Mouse (Mus musculus) kidney, postnatal 10 days (tissue): Measurements from ENCODE around the gene Enox1.

Experiments used
- DNase-seq: peaks from one replicate; pipeline ENCODE4 v3.0.0; 2021; ENCODE audit warnings: mixed read lengths

Gene Enox1

DNA sequence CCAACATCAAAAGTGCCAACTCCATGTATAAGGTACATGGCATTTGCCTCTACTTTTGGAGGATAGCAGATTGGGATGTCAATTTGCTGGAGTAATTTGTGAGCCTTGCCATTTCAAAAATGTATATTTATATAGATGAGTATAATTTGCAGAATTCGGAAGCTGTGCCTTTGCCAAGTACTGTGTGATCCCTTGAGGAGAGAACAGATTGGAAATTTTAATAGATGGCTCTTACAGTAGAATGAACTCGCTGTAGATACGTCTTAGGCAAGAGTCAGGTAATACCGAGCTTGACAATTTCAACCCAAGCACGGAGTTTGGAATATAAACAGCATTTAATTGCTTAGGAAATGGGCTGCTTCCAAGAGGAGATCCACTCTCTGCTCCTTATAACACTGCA is 427.9 kb downstream of the Enox1 start:
- DNase-seq = no peak

DNA sequence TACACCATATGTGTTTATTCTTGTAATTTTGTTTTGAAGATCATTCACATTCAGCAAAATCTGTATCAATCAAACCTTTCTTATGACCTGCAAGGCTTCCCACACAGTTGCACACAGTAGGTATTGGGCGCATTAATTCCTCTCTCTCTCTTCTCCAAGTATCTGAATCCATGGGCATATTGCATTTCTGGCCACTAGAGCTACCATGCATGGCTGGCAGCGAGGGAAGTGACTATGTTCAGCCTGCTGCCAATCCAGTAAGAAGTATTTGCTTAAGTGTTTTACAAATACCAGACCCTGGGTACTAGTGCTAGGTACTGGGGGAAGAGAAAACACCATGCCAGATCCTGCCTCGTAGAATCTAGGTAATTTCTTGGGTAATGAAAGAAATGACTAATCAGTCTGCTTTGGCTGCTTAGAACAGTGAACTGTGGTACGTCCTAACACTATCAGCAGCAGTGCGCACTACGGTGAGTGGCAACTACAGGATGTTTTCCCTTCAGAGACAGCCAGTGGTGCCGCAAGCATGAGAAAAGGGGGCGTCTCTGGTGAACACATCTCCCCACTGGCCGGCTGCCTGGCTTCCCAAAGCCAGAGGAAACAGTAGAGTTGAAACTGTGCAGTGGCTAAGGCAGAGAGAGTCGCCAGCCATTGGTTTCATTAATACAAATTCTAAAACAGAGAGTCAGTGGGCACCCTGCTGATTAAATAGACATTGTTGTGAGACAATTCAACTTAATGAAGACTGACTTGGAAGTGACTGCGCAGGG is 428.7 kb downstream of the Enox1 start:
- DNase-seq = no peak

- DNase-seq = no peak
These were observed 429.5 kb downstream of the Enox1 start for GRCm38 (mm10) chr14:77586033-77586432.

DNA sequence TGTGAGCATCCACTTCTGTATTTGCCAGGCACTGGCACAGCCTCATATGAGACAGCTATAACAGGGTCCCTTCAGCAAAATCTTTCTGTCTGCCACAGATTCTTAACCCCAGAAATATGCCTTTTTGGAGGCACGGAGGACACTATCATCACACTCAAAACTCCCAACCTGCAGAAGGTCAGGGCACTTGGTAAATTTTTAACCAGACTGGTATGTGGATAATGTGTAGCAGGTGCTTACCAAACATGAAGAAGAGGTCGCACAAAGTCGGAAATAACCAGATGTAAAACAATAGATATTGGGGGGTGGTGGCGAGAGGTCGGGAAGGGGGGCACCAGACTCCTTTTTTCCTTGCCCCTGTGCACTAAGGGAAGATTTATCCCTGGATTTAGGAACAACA is 430.6 kb downstream of the Enox1 start:
- DNase-seq = no peak

GRCm38 (mm10) chr14:77593136-77593838 is 436.7 kb downstream of the Enox1 start:
- DNase-seq = no peak

- no peak for DNase-seq
These were observed 439.9 kb downstream of the Enox1 start for GRCm38 (mm10) chr14:77596216-77597175.

DNA sequence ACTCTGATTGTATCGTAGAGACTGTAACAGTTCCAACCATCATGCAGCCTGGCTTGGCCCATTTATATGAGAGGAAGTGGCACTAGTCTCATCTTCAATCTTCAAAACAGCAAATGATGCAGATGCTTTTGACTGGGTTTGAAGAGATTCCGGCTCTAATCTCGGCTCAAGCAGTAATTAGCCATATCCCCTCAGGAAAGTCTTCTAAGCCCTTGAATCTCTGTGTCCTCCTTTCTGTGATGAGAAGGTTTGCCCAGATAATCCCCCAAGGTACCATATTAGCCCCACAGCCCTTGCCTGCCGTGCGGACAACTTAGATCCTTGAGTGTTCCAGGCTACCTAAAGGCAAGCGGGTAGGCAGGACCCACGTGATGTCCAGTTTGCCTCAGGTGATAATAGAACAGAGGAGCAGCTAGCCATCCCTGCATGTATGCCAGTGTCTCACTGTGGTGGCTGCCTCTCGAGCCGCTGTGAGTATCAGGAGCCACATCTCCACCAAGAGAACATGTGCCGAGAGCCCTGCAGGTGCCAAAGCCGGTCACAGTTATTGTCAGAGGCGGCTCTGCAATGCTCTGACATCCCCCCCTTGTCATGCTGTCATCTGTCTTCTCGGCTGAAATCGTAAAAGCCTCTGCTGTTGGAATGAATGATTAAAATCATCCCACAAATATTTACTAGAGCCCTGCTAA is 442.6 kb downstream of the Enox1 start:
- DNase-seq = no peak

DNA sequence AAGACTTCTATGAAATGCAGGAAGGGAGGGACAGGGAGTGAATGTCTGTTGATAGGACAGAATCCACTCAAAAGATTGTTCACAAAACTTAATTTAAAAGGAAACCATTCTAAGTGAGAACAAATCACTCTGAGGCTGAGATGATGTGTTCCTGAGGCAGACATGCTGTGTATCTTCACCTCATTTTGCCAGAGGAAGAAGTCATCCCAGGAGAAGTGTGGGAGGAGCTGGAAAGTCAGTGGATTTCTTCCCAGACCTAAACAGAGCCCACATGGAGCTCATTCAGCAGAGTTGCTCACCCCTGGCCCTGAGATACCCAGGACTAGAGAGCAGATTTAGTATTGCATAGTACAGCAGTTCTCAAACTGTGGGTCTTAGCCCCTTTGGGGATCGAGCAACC is 444.2 kb downstream of the Enox1 start:
- no peak for DNase-seq

DNA sequence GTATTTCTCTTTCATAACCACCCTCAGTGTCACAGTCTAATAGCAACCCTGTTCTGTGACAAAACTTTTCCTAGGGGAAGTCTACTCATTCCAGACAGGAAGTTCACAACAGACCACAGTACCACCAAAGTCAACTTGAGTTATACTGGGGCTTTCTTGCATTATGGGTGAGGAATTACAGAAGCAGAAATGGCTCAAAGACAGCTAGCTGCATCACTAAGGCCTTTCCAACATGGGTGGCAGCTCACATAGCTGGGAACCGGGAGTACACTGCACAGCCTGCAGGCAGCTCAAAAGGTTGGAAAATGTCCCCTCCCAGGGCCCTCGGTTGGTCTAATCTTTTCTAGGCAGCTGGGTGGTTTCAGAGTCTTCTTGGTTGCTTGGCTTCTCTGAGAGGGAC is 444.9 kb downstream of the Enox1 start:
- DNase-seq = no peak

GRCm38 (mm10) chr14:77608182-77608839 is 451.7 kb downstream of the Enox1 start:
- DNase-seq = no peak

GRCm38 (mm10) chr14:77615201-77615600 is 458.6 kb downstream of the Enox1 start:
- no peak for DNase-seq

GRCm38 (mm10) chr14:77617250-77617649 is 460.7 kb downstream of the Enox1 start:
- DNase-seq = peak; percentile 51

- DNase-seq = no peak
These were observed 461.7 kb downstream of the Enox1 start for GRCm38 (mm10) chr14:77618131-77618805.

DNA sequence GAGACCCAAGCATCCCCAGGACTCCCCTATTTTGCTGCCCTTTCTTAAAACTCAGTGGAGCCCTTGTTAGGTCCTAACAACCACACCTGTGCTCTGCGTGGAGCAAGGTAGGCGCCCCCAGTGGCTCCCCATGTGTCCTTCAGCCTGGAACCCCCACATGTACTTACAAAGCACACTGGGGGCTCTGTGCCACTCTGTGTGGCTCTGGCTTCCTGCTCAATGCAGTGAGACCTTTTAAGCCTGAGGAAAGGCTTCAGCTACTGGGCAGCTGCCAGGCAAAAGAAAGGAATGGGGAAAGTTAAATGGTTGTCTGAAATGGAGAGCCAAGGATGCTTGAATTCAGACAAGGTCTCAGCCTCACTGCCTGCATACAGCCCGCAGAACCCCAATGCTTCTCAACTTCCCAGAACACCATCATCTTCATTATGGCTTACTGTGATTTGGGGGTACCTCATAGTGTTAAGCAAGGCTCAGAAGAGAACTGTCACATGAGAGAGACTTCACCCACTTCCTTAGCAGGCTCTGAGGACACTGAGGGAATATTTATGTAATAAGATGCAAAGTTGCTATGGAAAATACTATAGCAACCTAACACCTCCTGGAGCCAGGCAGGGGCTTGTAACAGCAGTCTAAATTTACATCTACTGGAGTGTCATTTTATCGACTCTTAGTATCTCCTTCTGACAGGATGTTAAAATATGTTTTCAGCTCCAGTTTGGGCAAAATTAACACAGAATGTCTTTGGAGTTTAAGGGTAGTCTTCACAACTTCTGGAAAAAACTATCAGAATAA is 465.1 kb downstream of the Enox1 start:
- DNase-seq = no peak

DNA sequence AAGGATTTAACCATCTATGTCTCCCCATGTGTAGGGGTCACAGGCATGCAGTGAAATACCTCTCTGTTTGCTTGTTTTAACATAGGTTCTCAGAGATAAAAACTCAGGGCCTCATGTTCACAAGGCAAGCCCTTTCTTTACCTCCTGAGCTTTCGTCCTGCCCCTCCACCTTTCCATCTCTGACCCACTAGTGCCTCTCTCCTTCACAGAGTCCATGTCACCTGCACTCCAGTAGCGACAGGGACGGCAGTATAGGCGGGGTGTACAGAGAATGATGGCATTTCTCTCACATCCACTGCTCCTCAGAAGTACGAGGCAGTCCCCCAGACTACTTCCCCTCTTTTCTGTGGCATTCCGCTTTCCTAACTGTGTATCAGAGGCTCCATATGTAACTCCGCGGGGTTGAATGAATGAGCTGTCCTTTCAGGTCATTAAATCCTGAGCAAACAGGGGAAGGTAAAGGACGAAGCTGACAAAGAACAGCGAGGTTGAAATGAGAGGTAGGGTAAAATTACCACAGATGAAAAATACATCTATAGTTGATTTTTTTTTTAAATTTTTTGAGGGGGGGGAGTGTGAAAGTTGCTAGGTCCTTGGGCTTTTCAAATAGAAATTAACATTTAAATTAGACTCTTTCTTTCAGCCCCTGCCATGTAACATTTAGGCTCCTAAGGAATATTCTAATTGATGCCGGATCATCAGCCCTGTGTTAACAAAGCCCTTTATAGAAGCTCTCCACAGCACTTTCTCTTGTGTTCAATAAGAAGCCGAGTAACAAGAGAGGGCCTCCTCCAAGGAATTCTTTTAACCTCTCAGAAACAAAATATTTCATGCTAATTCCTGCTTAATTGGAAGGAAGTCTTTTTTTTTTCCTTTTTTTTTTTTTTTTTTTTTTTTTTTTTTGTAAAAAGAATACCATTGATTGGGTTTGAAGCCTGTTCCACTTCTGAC is 470.3 kb downstream of the Enox1 start:
- DNase-seq = no peak

DNA sequence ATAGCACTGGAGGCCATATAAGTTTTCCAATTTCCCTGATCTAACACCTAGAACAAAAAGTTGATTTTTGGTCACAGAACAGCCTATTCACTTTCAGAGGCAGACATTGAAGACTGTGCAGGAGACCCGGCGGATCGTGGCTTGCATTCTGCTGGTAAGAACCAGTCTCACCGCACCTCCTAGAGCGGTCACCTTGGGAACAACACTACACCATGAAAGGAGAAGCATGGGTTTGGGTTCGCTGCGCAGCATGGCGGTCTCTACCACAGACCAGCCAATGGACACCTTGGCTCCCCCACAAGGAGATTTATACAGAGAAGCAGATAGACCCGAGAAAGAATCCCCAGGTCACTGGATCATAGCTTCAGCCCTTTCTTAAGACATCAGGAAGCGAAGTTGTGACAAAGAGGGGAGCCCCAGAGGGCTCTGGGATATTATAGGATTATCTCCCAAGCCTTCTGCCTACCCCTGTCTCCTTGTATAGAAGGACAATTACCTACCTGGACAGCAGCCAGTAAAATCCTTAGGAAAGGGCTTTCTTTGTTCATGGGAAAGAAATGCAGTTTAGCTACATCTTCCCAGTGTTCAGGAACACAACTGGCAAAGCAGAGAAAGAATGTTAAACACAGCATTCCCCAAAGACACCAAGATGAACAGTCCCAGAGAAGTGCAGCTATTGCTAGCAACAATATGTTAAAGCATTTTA is 476.1 kb downstream of the Enox1 start:
- no peak for DNase-seq

GRCm38 (mm10) chr14:77633172-77633542 is 476.6 kb downstream of the Enox1 start:
- DNase-seq = no peak

DNA sequence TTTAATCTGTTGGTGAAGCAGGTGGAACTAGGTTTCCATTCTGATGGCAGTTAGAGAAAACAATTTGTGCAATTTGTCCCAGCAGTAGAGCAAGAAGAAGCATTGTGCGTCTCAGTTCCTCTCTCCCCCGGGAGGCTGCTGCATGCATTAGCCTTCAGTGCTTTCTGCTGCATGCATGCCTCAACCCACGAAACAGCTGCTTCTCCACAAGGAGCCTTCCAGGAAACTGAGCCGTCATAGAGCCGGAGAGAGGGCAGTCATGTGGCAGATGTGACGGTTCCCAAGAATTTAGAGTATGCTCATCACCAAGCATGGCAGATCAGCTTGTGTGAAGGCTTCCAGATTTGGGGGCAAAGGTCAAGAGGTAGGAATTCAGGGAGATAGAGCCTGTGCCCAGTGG is 480.4 kb downstream of the Enox1 start:
- peak; percentile 13 for DNase-seq

- no peak for DNase-seq
These were observed 481.6 kb downstream of the Enox1 start for GRCm38 (mm10) chr14:77638148-77638547.
